Mouse (Mus musculus) common myeloid progenitor, adult 5-6 weeks (primary cell): ENCODE results near the gene Dok1. TPM values are rescaled to one million over a fixed set of nuclear protein-coding genes. Genes with fewer than 3 reads are reported as not detected.

Experiments used
- ATAC-seq: replicated peaks from 2 replicates; pipeline ENCODE4 v1.8.0; 2016; ENCODE audit warnings: low read depth, mild to moderate bottlenecking, moderate TSS enrichment, inconsistent platforms; ENCODE audit not compliant: poor library complexity, severe bottlenecking
- total RNA-seq: library from RNA; stranded (forward); fragments of 200-1000, 187-1606 nt; gene quantifications from 2 replicates; pipeline ENCODE4 v1.2.3, GENCODE M21; 2017

Gene Dok1
- total RNA-seq, 1 experiment from 2014 or later, result 13.2 TPM

DNA sequence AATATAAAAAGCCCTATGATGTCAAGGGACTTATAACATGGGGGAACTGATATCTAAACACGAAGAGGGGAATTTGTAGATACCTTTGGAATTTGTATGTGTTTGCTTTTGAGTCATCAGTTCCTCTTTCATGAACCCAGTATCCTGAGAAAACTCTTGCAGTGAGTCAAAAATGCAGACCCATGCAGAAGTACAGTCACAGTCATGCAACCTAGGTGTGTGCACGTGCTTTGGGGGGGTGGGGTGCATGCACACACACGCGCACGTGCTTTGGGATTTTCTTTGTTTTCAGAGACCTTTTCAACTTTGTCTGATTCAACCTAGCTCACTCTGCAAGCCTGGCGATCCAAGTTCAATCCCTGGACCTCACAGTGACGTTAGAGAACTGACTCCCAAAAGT is 38.9 kb downstream of the Dok1 start:
- no peak for ATAC-seq

DNA sequence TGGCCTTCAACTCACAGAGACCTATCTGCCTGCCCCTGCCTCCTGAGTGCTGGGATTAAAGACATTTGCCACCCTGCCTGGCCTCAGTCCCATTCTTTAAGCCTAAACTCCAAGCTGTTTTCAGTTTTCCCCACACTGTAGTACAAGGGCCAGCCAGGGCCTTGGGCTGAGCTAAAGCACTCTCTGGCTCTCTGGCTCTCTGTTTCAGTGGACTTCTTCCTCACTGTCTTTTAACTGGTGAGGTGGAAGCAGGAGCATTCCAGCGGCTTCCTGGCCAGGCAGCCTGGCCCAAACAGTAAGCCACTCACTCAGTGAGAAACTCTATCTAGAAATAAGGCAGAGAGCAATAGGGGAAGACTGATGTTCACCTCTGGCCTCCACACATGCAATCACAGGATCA is 39.6 kb downstream of the Dok1 start:
- ATAC-seq, result no peak

DNA sequence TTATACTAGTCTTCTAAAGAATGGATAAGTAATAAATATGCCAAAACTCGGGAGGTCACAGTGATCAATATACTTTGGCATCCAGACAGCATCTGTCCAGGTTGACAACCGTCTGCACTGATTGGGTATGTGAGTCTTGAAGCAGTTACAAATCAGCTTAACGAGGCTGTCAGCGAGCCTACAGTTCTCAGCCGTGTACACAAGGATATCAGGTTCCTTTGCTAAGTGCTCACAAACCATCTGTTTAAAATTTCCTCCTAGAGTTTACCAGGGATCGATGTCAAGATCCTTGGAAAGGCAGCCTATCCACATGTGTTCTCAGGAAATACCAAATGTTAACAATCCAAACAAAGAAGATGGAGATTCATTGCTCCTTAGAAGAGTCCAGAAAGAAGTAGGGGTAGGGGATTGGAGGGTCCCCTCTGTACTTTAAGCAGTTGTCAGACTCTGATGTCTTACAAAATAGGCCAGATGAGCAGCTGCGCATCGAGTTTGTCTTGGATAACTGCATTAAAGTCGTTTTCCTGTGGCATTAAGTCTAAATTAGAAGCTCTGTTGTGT is 45.8 kb downstream of the Dok1 start:
- no peak for ATAC-seq

Other genes starting within 250 kb of the Dok1 start
- not detected in 2 replicates for gene Sema4f, start 93.7 kb downstream of the Dok1 start, total RNA-seq
- 0.39 and 7.7 TPM in 2 replicates for gene M1ap, start 86.6 kb downstream of the Dok1 start, total RNA-seq
- gene Loxl3, start 702 bp upstream of the Dok1 start, total RNA-seq, result 1.4 and 2.1 TPM in 2 replicates
- 100 and 115 TPM in 2 replicates for gene Aup1, start 21.1 kb upstream of the Dok1 start, total RNA-seq
- 46.3 and 65.5 TPM in 2 replicates for gene Htra2, start 21.8 kb upstream of the Dok1 start, total RNA-seq
- gene Dqx1, start 24.4 kb upstream of the Dok1 start, total RNA-seq, result 0.78 TPM in 1 of 2 replicates, not detected in the other
- gene Tlx2, start 36.8 kb upstream of the Dok1 start, total RNA-seq, result not detected in 2 replicates
- gene Pcgf1, start 44.4 kb upstream of the Dok1 start, total RNA-seq, result 9.3 and 16.8 TPM in 2 replicates
- not detected in 2 replicates for gene Lbx2, start 52.9 kb upstream of the Dok1 start, total RNA-seq
- 0.41 TPM in 1 of 2 replicates, not detected in the other for gene Ccdc142, start 68.1 kb upstream of the Dok1 start, total RNA-seq
- gene Gm42688, start 68.1 kb upstream of the Dok1 start, total RNA-seq, result 2.1 and 3.1 TPM in 2 replicates
- gene Mrpl53, start 75.6 kb upstream of the Dok1 start, total RNA-seq, result 25.3 and 30.0 TPM in 2 replicates
- 80.9 and 86.2 TPM in 2 replicates for gene Mogs, start 82.0 kb upstream of the Dok1 start, total RNA-seq
- 70.1 and 85.3 TPM in 2 replicates for gene Wbp1, start 88.1 kb upstream of the Dok1 start, total RNA-seq
- gene Ino80b, start 92.0 kb upstream of the Dok1 start, total RNA-seq, result 40.2 and 58.8 TPM in 2 replicates
- gene Rtkn, start 102.0 kb upstream of the Dok1 start, total RNA-seq, result 0.96 and 3.9 TPM in 2 replicates
- not detected in 2 replicates for gene Wdr54, start 122.9 kb upstream of the Dok1 start, total RNA-seq
- not detected in 2 replicates for gene 1700003E16Rik, start 122.9 kb upstream of the Dok1 start, total RNA-seq
- gene Dctn1, start 132.4 kb upstream of the Dok1 start, total RNA-seq, result 50.2 and 52.2 TPM in 2 replicates
- 0.10 TPM in 1 of 2 replicates, not detected in the other for gene Slc4a5, start 186.4 kb upstream of the Dok1 start, total RNA-seq